Mouse (Mus musculus) midbrain, embryonic 10.5 days (tissue): Measurements from ENCODE around the gene Spata13. TPM values are rescaled to one million over a fixed set of nuclear protein-coding genes. Genes with fewer than 3 reads are reported as not detected.

ENCODE experiments used
- DNase-seq: peaks from one replicate; pipeline ENCODE4 v3.0.0-alpha.2; 2017; ENCODE audit warnings: low spot score
- H3K27ac ChIP-seq: fragments of 300-500 bp; sonication (generic); replicated peaks from 2 replicates; pipeline ENCODE4 v1.5.1; 2016; ENCODE audit warnings: mild to moderate bottlenecking
- H3K27me3 ChIP-seq: fragments of 300-500 bp; sonication (generic); 2 replicates; pipeline ENCODE4 v1.6.1; 2016; ENCODE audit warnings: low read depth, mild to moderate bottlenecking; ENCODE audit not compliant: poor library complexity, severe bottlenecking
- H3K36me3 ChIP-seq: fragments of 300-500 bp; sonication (generic); 2 replicates; pipeline ENCODE4 v1.6.1; 2016; ENCODE audit warnings: mild to moderate bottlenecking, moderate library complexity
- H3K4me1 ChIP-seq: fragments of 300-500 bp; sonication (generic); 2 replicates; pipeline ENCODE4 v1.6.1; 2016
- H3K4me3 ChIP-seq: fragments of 300-500 bp; sonication (generic); 2 replicates; pipeline ENCODE4 v1.5.1; 2016; ENCODE audit warnings: mild to moderate bottlenecking, moderate library complexity
- H3K9me3 ChIP-seq: fragments of 300-500 bp; sonication (generic); replicated peaks from 2 replicates; pipeline ENCODE4 v1.6.1; 2016; ENCODE audit warnings: mild to moderate bottlenecking
- WGBS: fragments of 180-500 bp; shearing (Covaris S2); methylation state at CpG from one replicate; pipeline ENCODE4 v1.1.7; 2016; 5-methylcytosine and 5-hydroxymethylcytosine counted together
- polyA plus RNA-seq: library from polyadenylated mRNA; unstranded; fragments of >200 nt; fragmentation: Nextera tagmentation; extraction: Ambion mirVana; gene quantifications from 2 replicates; pipeline ENCODE4 v1.2.1, GENCODE M21; 2016

Gene Spata13
- polyA plus RNA-seq, 1 experiment from 2014 or later: 67.9 TPM

DNA sequence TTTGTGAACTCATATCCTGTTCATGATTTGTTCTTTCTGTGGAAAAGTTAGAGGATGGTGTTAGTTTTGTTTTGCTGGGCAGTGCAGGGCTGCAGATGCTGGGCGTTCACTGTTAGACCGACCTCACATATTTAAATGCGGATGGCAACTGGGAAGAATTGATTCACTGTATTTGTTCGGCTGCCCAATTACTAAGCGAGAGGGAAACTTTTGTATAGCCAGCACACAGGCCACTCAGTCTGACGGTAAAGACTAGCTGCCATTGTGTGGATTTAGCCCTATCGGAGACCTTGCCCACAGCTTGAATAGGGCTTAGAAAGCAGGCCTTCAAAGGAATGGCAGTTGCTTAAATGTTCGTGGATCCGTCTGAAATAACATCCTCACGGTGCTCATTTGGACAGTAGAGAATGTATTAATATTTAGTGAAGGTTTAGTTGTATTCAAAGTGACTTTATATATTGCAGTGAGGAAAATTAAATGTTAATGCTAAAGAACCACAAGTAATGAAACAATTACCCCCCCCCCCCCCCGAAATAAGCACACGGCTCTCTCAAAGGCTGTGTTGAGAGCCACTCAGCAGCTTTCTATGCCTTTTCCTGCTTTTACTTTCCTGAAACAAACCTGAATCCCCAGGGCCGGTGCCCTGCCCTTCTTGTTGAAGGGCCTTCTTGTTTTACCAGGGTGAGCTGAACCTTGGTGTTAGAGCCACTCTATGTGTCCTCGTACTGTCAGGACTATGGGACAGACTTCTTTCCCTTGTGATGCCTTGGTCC lies 9.5 kb downstream of the Spata13 start:
- no peaks in the 10 kb centered on the region for H3K27me3 ChIP-seq
- H3K4me1 ChIP-seq: peaks cover 87% of the 10 kb centered on the region
- H3K4me3 ChIP-seq: peak overlapping the region; percentile 36
- no peaks in the 10 kb centered on the region for H3K9me3 ChIP-seq
- WGBS: 24% methylated on average over 14 of the region's 14 CpGs
- DNase-seq: peak; percentile 56
- peak overlapping the region; percentile 83 for H3K27ac ChIP-seq
- peaks cover 66% of the 10 kb centered on the region for H3K36me3 ChIP-seq

GRCm38 (mm10) chr14:60646373-60646772 lies 12.6 kb downstream of the Spata13 start:
- H3K4me1 ChIP-seq: peaks cover 63% of the 10 kb centered on the region
- no peaks in the 10 kb centered on the region for H3K27me3 ChIP-seq
- no peak for DNase-seq
- 81% methylated on average over 5 of the region's 5 CpGs for WGBS
- H3K27ac ChIP-seq: no peak overlapping the region; the same call in 1 of the 2 replicates
- H3K9me3 ChIP-seq: no peaks in the 10 kb centered on the region
- H3K4me3 ChIP-seq: no peak overlapping the region
- H3K36me3 ChIP-seq: peaks cover 71% of the 10 kb centered on the region

DNA sequence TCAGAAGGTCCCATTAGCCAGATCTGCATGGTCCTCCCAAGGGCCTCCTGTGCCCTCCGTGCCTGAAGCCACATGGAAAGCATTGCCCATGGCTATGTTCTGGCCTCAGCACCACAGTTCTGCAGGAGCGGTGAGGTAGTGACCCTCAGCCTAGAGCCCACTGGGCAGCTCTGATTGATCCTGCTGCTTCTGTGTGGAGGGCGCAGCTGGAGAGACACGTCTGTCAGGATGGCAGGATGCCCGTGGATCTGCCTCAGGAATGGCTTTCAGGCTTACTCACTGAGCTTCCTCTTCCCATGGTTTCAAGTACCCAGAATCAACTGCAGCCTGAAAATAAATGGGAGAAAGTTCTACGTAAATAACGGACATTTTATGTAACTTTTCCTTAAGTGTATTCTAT lies 14.1 kb downstream of the Spata13 start:
- peaks cover 74% of the 10 kb centered on the region for H3K36me3 ChIP-seq
- no peak overlapping the region for H3K4me3 ChIP-seq
- no peak overlapping the region for H3K27ac ChIP-seq
- H3K4me1 ChIP-seq: peaks cover 59% of the 10 kb centered on the region
- WGBS: 89% methylated on average over 7 of the region's 7 CpGs
- no peak for DNase-seq
- no peaks in the 10 kb centered on the region for H3K27me3 ChIP-seq
- no peaks in the 10 kb centered on the region for H3K9me3 ChIP-seq

GRCm38 (mm10) chr14:60648956-60649355 lies 15.2 kb downstream of the Spata13 start:
- H3K4me1 ChIP-seq: peaks cover 52% of the 10 kb centered on the region
- H3K27me3 ChIP-seq: no peaks in the 10 kb centered on the region
- WGBS: 93% methylated on average over 1 of the region's 1 CpGs
- H3K4me3 ChIP-seq: no peak overlapping the region
- H3K27ac ChIP-seq: no peak overlapping the region
- DNase-seq: no peak
- peaks cover 80% of the 10 kb centered on the region for H3K36me3 ChIP-seq
- H3K9me3 ChIP-seq: no peaks in the 10 kb centered on the region

- H3K9me3 ChIP-seq: 0 out of 2 replicates have a peak, but pooled peaks cover 4% of the 10 kb centered on the region
- peaks cover 75% of the 10 kb centered on the region for H3K36me3 ChIP-seq
- H3K4me3 ChIP-seq: no peak overlapping the region
- H3K4me1 ChIP-seq: peaks cover 26% of the 10 kb centered on the region
- 90% methylated on average over 4 of the region's 4 CpGs for WGBS
- H3K27ac ChIP-seq: no peak overlapping the region
- no peak for DNase-seq
- H3K27me3 ChIP-seq: no peaks in the 10 kb centered on the region
Measured at GRCm38 (mm10) chr14:60653184-60653583, 19.4 kb downstream of the Spata13 start.

DNA sequence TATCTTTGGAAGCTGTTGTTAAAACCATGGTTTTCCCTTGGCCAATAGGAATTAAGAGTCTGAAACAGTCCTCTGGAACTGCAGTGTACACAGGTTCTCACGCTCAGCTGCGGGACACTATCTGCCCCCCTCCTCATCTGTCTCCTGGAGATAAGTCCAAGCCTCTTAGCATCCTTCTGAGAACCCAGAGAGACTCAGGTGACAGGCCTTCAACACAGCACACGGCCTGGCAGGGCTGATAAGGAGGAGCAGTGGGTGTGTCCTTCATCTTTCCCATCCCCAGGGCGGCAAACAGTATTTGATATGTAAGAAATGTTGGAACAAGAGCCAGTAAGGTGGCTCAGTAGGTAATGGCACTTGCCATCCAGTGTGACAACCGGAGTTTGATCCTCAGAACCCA lies 20.2 kb downstream of the Spata13 start:
- Histone ChIP-seq H3K27ac (no peak overlapping the region), H3K4me1 (peaks cover 26% of the 10 kb centered on the region), H3K27me3 (no peaks in the 10 kb centered on the region), H3K36me3 (peaks cover 71% of the 10 kb centered on the region), H3K4me3 (no peak overlapping the region), H3K9me3 (0 out of 2 replicates have a peak, but pooled peaks cover 4% of the 10 kb centered on the region)
- WGBS: 91% methylated on average over 5 of the region's 5 CpGs
- DNase-seq: no peak

DNA sequence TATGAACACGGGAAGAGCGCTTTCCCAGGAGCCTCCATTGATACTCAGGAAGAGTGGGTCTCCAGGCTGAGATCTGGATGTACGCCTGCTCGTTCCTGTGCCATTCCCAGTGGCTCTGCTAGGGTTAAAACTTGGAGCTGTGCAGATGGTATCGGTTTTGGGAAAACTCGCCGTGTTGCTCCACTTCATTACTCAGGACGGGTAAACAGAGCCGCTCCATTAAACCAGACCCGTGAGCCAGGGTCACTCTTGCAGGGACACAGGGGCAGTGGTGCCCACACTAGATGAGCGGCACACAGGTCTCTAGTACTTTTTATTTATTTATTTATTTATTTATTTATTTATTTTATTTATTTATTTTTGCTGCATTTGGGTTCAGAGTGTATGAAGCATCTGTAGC lies 20.9 kb downstream of the Spata13 start:
- peaks cover 26% of the 10 kb centered on the region for H3K4me1 ChIP-seq

DNA sequence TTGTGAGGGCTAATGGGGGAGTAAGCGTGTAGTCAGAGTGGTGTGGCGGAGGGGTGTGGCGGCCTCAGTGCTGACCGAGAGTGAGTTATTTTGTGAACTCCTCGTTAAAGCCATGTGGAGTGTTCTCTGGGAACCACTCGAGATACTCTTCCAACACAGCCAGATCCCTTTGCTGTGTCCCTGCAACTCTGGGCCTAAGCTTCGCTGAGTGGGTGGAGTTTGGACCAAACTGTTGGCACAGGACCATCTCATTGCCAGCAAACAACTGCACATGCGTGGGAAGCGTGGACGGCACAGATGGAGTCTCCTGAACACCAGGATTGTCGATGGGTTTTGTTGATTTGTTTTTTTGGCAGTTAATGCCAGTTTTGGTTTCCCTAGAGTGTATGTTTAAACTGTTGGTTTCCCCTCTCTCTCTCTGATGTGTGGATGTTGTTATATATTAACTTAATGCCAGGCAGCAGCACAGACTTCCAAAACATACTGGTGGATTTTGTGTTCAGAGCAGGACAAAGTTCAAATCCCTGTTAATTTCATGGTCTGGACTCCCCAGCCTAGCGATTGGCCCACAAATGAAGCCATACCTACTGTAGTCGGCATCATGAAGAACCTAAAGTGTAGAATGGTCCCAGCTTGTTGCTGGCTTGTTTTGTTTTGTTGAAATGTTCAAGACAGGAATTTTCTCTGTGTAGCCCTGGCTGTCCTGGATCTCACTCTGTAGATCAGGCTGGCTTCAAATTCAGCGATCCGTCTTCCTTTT lies 22.3 kb downstream of the Spata13 start:
- H3K4me3 ChIP-seq: no peak overlapping the region
- 0 out of 2 replicates have a peak, but pooled peaks cover 4% of the 10 kb centered on the region for H3K9me3 ChIP-seq
- WGBS: 91% methylated on average over 15 of the region's 15 CpGs
- no peak for DNase-seq
- no peaks in the 10 kb centered on the region for H3K27me3 ChIP-seq
- H3K4me1 ChIP-seq: peaks cover 22% of the 10 kb centered on the region
- 0 out of 2 replicates have a peak overlapping the region, but pooled peaks have one; percentile 17 for H3K27ac ChIP-seq
- H3K36me3 ChIP-seq: peaks cover 72% of the 10 kb centered on the region

More for the DNA sequence above, 20.9 kb downstream of the Spata13 start:
- Histone ChIP-seq H3K27ac (no peak overlapping the region), H3K9me3 (0 out of 2 replicates have a peak, but pooled peaks cover 4% of the 10 kb centered on the region), H3K4me3 (no peak overlapping the region), H3K27me3 (no peaks in the 10 kb centered on the region), H3K36me3 (peaks cover 71% of the 10 kb centered on the region)
- 93% methylated on average over 11 of the region's 11 CpGs for WGBS
- DNase-seq: no peak

GRCm38 (mm10) chr14:60656701-60657085 lies 22.9 kb downstream of the Spata13 start:
- no peak for DNase-seq
- peaks cover 73% of the 10 kb centered on the region for H3K36me3 ChIP-seq
- H3K27me3 ChIP-seq: no peaks in the 10 kb centered on the region
- peaks cover 21% of the 10 kb centered on the region for H3K4me1 ChIP-seq
- no peak overlapping the region for H3K27ac ChIP-seq
- WGBS: 91% methylated on average over 11 of the region's 11 CpGs
- 0 out of 2 replicates have a peak, but pooled peaks cover 4% of the 10 kb centered on the region for H3K9me3 ChIP-seq
- no peak overlapping the region for H3K4me3 ChIP-seq

DNA sequence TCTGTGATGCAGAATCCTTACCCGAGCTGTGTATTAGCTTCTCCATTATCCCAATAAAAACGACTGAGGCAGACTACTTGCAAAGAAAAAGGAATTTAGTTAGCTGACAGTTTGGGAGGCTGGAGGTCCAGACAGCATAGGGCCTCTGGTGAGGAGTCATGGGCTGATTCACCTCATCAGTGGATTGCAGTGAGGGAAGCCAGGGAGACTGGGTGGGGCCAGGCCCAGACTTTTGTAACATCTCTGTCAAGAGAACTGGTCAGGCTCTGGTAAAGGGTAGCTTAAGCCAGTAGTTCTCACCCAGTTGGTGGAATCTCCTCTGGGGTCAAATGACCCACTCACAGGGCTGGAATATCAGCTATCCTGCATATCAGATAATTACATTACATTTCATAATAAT lies 24.1 kb downstream of the Spata13 start:
- Histone ChIP-seq H3K4me3 (no peak overlapping the region), H3K27me3 (no peaks in the 10 kb centered on the region), H3K27ac (no peak overlapping the region), H3K9me3 (0 out of 2 replicates have a peak, but pooled peaks cover 4% of the 10 kb centered on the region), H3K36me3 (peaks cover 82% of the 10 kb centered on the region), H3K4me1 (peaks cover 14% of the 10 kb centered on the region)
- 91% methylated on average over 2 of the region's 2 CpGs for WGBS
- no peak for DNase-seq

- WGBS: 97% methylated on average over 8 of the region's 8 CpGs
- Histone ChIP-seq H3K27me3 (no peaks in the 10 kb centered on the region), H3K27ac (no peak overlapping the region), H3K4me3 (no peak overlapping the region), H3K36me3 (peaks cover 83% of the 10 kb centered on the region), H3K9me3 (0 out of 2 replicates have a peak, but pooled peaks cover 4% of the 10 kb centered on the region), H3K4me1 (peaks cover 27% of the 10 kb centered on the region)
- no peak for DNase-seq
Measured at GRCm38 (mm10) chr14:60659498-60659897, 25.7 kb downstream of the Spata13 start.

- peaks cover 74% of the 10 kb centered on the region for H3K36me3 ChIP-seq
Measured at GRCm38 (mm10) chr14:60660591-60660990, 26.8 kb downstream of the Spata13 start.

DNA sequence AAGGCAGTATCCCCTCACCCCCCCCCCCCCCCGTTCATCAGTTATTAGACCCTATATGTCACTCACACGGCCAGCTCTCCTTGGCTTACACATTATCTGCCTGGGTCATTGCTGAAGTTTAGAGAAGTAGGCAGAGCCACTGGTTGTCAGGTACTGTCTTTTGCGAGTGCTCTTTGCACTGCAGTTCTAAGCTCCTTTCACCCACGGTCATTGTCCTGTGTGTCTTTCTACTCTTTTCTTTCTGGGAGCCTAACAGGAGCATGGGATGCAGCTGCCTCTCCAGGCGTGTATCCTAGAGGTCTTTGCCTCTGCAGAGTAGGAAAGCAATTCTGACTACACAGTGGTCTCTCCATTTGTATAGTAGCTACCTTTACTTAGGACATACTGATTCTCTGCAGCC lies 27.5 kb downstream of the Spata13 start:
- no peaks in the 10 kb centered on the region for H3K9me3 ChIP-seq
- H3K36me3 ChIP-seq: peaks cover 69% of the 10 kb centered on the region
- H3K27ac ChIP-seq: no peak overlapping the region
- no peak for DNase-seq
- peaks cover 28% of the 10 kb centered on the region for H3K4me1 ChIP-seq
- WGBS: 93% methylated on average over 5 of the region's 5 CpGs
- no peak overlapping the region for H3K4me3 ChIP-seq
- H3K27me3 ChIP-seq: no peaks in the 10 kb centered on the region

More at GRCm38 (mm10) chr14:60660591-60660990, 26.8 kb downstream of the Spata13 start:
- 0 out of 2 replicates have a peak, but pooled peaks cover 3% of the 10 kb centered on the region for H3K9me3 ChIP-seq
- H3K4me1 ChIP-seq: peaks cover 34% of the 10 kb centered on the region
- H3K27me3 ChIP-seq: no peaks in the 10 kb centered on the region
- WGBS: 92% methylated on average over 8 of the region's 8 CpGs
- H3K27ac ChIP-seq: no peak overlapping the region
- no peak overlapping the region for H3K4me3 ChIP-seq
- no peak for DNase-seq
